Mouse (Mus musculus): ENCODE measurements around the gene Btnl2. TPM values are rescaled to one million over a fixed set of nuclear protein-coding genes. Genes with fewer than 3 reads are reported as not detected.

The Btnl2 gene
- polyA plus RNA-seq (2012; rRNA removed): 0.03 and 0.05 TPM in 2 replicates

DNA sequence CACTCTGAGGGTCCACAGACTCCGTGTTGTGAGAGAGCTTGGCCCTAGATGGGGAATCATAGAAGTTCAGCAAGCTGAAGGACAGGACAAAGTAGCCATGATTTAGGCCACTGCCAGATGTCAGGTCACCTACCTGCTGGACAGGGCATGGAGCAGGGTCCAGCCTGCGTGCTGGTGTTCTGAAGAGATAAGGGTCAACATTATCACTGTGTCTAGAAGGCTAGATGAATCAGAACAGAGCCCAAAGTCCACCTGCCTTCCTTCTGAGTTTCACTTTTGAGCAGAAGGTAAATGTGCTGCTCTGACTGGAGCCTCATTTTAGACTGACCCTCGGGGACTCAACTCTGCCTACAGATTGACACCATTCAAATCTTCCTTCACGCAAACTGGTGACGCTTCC, at the start of gene Btnl2:
Gene Btnl2 (plus strand): TSS at position 284 of the 400 bp plus-strand sequence.

GRCm38 (mm10) chr17:34305380-34306030, 49.1 kb upstream of the Btnl2 start, which contains the start of gene H2-Eb1:
Gene H2-Eb1, plus strand, starts transcription at chr17:34305867.

DNA sequence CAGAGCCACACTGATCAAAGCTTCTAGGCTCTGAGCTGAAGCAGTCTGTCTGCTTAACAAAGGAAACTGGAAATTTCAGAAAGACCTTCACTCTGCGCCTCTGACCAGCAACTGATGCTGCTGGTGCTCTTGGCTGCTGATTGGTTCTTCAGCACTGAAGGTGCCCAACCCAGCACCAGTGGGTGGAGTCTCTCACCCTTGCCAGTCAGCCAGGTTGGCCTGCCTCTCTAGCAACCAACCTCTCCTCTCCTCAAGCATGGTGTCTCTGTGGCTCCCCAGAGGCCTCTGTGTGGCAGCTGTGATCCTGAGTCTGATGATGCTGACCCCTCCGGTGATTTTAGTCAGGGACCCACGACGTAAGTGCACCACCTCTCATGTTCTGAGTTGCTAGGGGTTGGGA, 29.2 kb upstream of the Btnl2 start, which contains the start of gene H2-Eb2:
Gene H2-Eb2 (plus strand): TSS at position 230 of the 400 bp plus-strand sequence.

DNA sequence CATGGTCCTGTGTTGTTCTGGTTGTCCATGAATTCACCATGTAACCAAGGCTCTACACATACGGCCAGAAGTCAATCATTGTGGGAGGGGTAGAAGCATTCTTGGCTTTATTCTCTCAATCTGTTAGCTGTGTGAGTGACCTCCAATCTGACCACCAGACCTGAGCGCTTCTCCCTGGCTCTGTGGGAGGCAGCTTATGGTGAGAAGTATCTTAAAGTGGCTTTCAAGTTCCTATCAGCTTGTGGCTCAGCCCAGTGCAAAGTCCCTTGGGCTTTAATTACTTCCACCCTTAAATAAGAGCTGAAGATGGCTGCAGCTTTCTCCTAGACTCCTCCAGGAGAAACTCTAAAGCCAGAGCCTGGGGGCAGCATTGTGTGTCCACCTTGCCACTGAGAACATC, 22.2 kb downstream of the Btnl2 start, which contains the start of gene Btnl1:
Gene Btnl1 (plus strand): TSS at position 286 of the 400 bp plus-strand sequence.

DNA sequence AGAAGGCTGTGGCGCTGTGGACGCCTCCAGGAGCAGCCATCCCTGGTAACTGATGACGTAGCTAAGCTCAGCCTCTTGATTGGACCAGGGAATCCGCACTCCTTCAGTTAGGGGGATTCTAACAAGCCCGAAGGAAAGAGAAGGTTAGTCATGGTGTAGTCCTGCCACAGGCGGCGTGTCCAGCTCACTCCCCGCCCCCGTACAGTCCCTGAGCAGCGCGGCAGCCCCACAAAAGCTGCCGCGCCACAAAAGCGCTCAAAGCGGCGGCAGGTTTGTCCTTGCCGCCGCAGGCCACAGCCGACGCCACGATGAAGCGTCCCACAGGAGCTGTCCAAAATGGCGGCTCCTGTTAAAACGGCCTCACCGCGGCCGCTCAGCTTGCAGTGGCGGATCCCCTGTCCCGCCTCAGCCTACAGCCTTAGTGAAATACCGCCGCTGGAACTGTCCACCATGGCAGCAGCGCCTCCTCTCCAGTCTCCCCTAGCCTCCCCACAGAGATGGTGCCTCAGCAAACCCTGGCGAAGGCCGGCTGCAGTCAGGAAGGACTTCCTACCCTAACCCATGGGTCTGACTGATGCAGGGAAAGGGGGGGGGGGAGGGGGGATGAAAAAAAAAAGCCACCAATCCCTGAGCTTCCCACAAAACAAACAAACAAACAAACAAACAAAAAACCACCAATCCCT, 44.2 kb downstream of the Btnl2 start, which contains the start of gene BC051142:
Gene BC051142 (plus strand): TSS at position 110 of the 683 bp plus-strand sequence.

Other genes with a start within 250 kb of the Btnl2 start
- 10.2 and 10.5 TPM in 2 replicates for gene H2-DMa, start 235.3 kb upstream of the Btnl2 start, polyA plus RNA-seq (2012; rRNA removed)
- 206 and 231 TPM in 2 replicates for gene Brd2, start 232.2 kb upstream of the Btnl2 start, polyA plus RNA-seq (2012; rRNA removed)
- gene H2-DMb2, start 211.5 kb upstream of the Btnl2 start, polyA plus RNA-seq (2012; rRNA removed): 0.15 and 0.29 TPM in 2 replicates
- gene H2-DMb1, start 201.8 kb upstream of the Btnl2 start, polyA plus RNA-seq (2012; rRNA removed): 1.0 and 1.9 TPM in 2 replicates
- 2.8 and 4.5 TPM in 2 replicates for gene Tap1, start 167.3 kb upstream of the Btnl2 start, polyA plus RNA-seq (2012; rRNA removed)
- 1.8 and 2.6 TPM in 2 replicates for gene Psmb9, start 167.1 kb upstream of the Btnl2 start, polyA plus RNA-seq (2012; rRNA removed)
- gene Psmb8, start 157.1 kb upstream of the Btnl2 start, polyA plus RNA-seq (2012; rRNA removed): 5.1 and 6.8 TPM in 2 replicates
- gene Tap2, start 151.3 kb upstream of the Btnl2 start, polyA plus RNA-seq (2012; rRNA removed): 1.3 and 2.0 TPM in 2 replicates
- 0.07 TPM in 1 of 2 replicates, not detected in the other for gene H2-Ob, start 115.9 kb upstream of the Btnl2 start, polyA plus RNA-seq (2012; rRNA removed)
- gene H2-Ab1, start 97.1 kb upstream of the Btnl2 start, polyA plus RNA-seq (2012; rRNA removed): 1.9 and 2.8 TPM in 2 replicates
- 0.54 and 1.0 TPM in 2 replicates for gene H2-Aa, start 67.0 kb upstream of the Btnl2 start, polyA plus RNA-seq (2012; rRNA removed)
- gene H2-Eb1, start 49.0 kb upstream of the Btnl2 start, polyA plus RNA-seq (2012; rRNA removed): 1.2 and 2.2 TPM in 2 replicates
- gene H2-Eb2, start 29.2 kb upstream of the Btnl2 start, polyA plus RNA-seq (2012; rRNA removed): 0.16 and 0.19 TPM in 2 replicates
- not detected in 2 replicates for gene Btnl1, start 22.3 kb downstream of the Btnl2 start, polyA plus RNA-seq (2012; rRNA removed)
- gene BC051142, start 44.0 kb downstream of the Btnl2 start, polyA plus RNA-seq (2012; rRNA removed): 10.5 and 11.5 TPM in 2 replicates
- not detected in 2 replicates for gene Btnl4, start 122.5 kb downstream of the Btnl2 start, polyA plus RNA-seq (2012; rRNA removed)
- gene Btnl6, start 162.5 kb downstream of the Btnl2 start, polyA plus RNA-seq (2012; rRNA removed): not detected in 2 replicates
- gene Notch4, start 209.4 kb downstream of the Btnl2 start, polyA plus RNA-seq (2012; rRNA removed): 11.9 and 13.3 TPM in 2 replicates
- 3.4 and 4.3 TPM in 2 replicates for gene Gpsm3, start 235.0 kb downstream of the Btnl2 start, polyA plus RNA-seq (2012; rRNA removed)
- gene Pbx2, start 236.4 kb downstream of the Btnl2 start, polyA plus RNA-seq (2012; rRNA removed): 104 and 106 TPM in 2 replicates
- gene Ager, start 243.0 kb downstream of the Btnl2 start, polyA plus RNA-seq (2012; rRNA removed): 8.7 and 9.9 TPM in 2 replicates
- gene Rnf5, start 248.9 kb downstream of the Btnl2 start, polyA plus RNA-seq (2012; rRNA removed): 226 and 258 TPM in 2 replicates
- 172 and 183 TPM in 2 replicates for gene Agpat1, start 249.4 kb downstream of the Btnl2 start, polyA plus RNA-seq (2012; rRNA removed)

Measured in central nervous system, embryonic 14 days (tissue).